Mouse (Mus musculus) MEL (cell line): ENCODE data around the gene Ccar1. TPM values are rescaled to one million over a fixed set of nuclear protein-coding genes. Genes with fewer than 3 reads are reported as not detected.
A peak's percentile ranks its signal among the peaks of the same experiment; 100 is the strongest.

Experiments used
- DNase-seq: peaks from one replicate; pipeline ENCODE4 v3.0.0; 2011; ENCODE audit warnings: low read depth, low spot score
- H3K27ac ChIP-seq: 2 replicates; pipeline ENCODE4 v1.5.1; 2012; ENCODE audit warnings: low read depth, mild to moderate bottlenecking, control low read depth, low read length, moderate library complexity; ENCODE audit not compliant: control insufficient read depth
- H3K27me3 ChIP-seq, 2 experiments: fragments of 150-350 bp in 1 of 2; sonication (generic) in 1 of 2; 2 replicates each; pipeline ENCODE4 v1.6.1; 2012; ENCODE audit warnings: low read length in 2 of 2, mild to moderate bottlenecking in 2 of 2, improper control_type of control experiment in 1 of 2, moderate library complexity in 1 of 2; ENCODE audit not compliant: insufficient read depth in 2 of 2, control insufficient read depth in 1 of 2
- H3K36me3 ChIP-seq, 2 experiments: 2 replicates each; pipeline ENCODE4 v1.6.1; 2012 to 2014; ENCODE audit warnings: low read length in 2 of 2, improper control_type of control experiment in 1 of 2, inconsistent platforms in 1 of 2, mild to moderate bottlenecking in 1 of 2; ENCODE audit not compliant: insufficient read depth in 2 of 2, control insufficient read depth in 1 of 2
- H3K4me1 ChIP-seq, 2 experiments: fragments of 150-350 bp in 1 of 2; sonication (generic) in 1 of 2; 2 replicates each; pipeline ENCODE4 v1.6.1; 2012; ENCODE audit warnings: low read length in 2 of 2, improper control_type of control experiment in 1 of 2, mild to moderate bottlenecking in 1 of 2; ENCODE audit not compliant: insufficient read depth in 2 of 2, control insufficient read depth in 1 of 2
- H3K4me3 ChIP-seq, 2 experiments: fragments of 150-350 bp in 1 of 2; sonication (generic) in 1 of 2; 2 replicates each; pipeline ENCODE4 v1.5.1; 2012; ENCODE audit warnings: low read depth in 2 of 2, low read length in 2 of 2, mild to moderate bottlenecking in 2 of 2, moderate library complexity in 2 of 2, control low read depth in 1 of 2, improper control_type of control experiment in 1 of 2; ENCODE audit not compliant: control insufficient read depth in 1 of 2, insufficient read depth in 1 of 2
- H3K79me2 ChIP-seq: 2 replicates; pipeline ENCODE4 v1.6.1; 2012; ENCODE audit warnings: mild to moderate bottlenecking, low read length, moderate library complexity; ENCODE audit not compliant: control insufficient read depth, poor library complexity, insufficient read depth
- H3K9ac ChIP-seq: 2 replicates; pipeline ENCODE4 v1.6.1; 2012; ENCODE audit warnings: low read depth, mild to moderate bottlenecking, control low read depth, low read length, moderate library complexity; ENCODE audit not compliant: control insufficient read depth, poor library complexity, severe bottlenecking
- H3K9me3 ChIP-seq: fragments of 150-350 bp; sonication (generic); replicated peaks from 2 replicates; pipeline ENCODE4 v1.6.1; 2012; ENCODE audit warnings: mild to moderate bottlenecking, low read length, improper control_type of control experiment, moderate library complexity; ENCODE audit not compliant: insufficient read depth
- CHD1 ChIP-seq: IDR thresholded peaks from 2 replicates; pipeline ENCODE4 v1.6.1; 2012; ENCODE audit warnings: low read depth, mild to moderate bottlenecking, inconsistent platforms, low read length, improper control_type of control experiment
- CTCF ChIP-seq, 3 experiments: IDR thresholded peaks in 2 of 3; conservative IDR thresholded peaks in 1 of 3; 2 replicates each; pipeline ENCODE4 v1.5.1; 2011 to 2012; ENCODE audit warnings: low read length in 3 of 3, low read depth in 2 of 3, mild to moderate bottlenecking in 2 of 3, improper control_type of control experiment in 1 of 3, inconsistent platforms in 1 of 3, mixed read lengths in 1 of 3, moderate library complexity in 1 of 3; ENCODE audit not compliant: control insufficient read depth in 1 of 3, insufficient read depth in 1 of 3, poor library complexity in 1 of 3, severe bottlenecking in 1 of 3
- ELF1 ChIP-seq: IDR thresholded peaks from 2 replicates; pipeline ENCODE4 v1.6.1; 2014; ENCODE audit warnings: low read depth, mild to moderate bottlenecking, inconsistent platforms, low read length, improper control_type of control experiment, moderate library complexity
- ETS1 ChIP-seq: IDR thresholded peaks from 2 replicates; pipeline ENCODE4 v1.6.1; 2012; ENCODE audit warnings: low read depth, mild to moderate bottlenecking, inconsistent platforms, low read length, improper control_type of control experiment, moderate library complexity
- HCFC1 ChIP-seq: IDR thresholded peaks from 2 replicates; pipeline ENCODE4 v1.6.1; 2012; ENCODE audit warnings: low read depth, mild to moderate bottlenecking, inconsistent platforms, low read length, improper control_type of control experiment, moderate library complexity
- JUND ChIP-seq: IDR thresholded peaks from 2 replicates; pipeline ENCODE4 v1.6.1; 2011; ENCODE audit warnings: low read depth, mild to moderate bottlenecking, improper control_type of control experiment, low read length
- KAT2A ChIP-seq: conservative IDR thresholded peaks from 2 replicates; pipeline ENCODE4 v1.6.1; 2012; ENCODE audit warnings: low read depth, low read length, improper control_type of control experiment, inconsistent platforms
- MAX ChIP-seq: IDR thresholded peaks from 2 replicates; pipeline ENCODE4 v1.6.1; 2011; ENCODE audit warnings: low read length, improper control_type of control experiment
- MAZ ChIP-seq: IDR thresholded peaks from 2 replicates; pipeline ENCODE4 v1.6.1; 2012; ENCODE audit warnings: low read depth, mild to moderate bottlenecking, inconsistent platforms, low read length, improper control_type of control experiment
- MXI1 ChIP-seq: IDR thresholded peaks from 2 replicates; pipeline ENCODE4 v1.6.1; 2011; ENCODE audit warnings: mild to moderate bottlenecking, low read depth, low read length, improper control_type of control experiment
- MYB ChIP-seq: IDR thresholded peaks from 2 replicates; pipeline ENCODE4 v1.6.1; 2011; ENCODE audit warnings: mild to moderate bottlenecking, low read depth, low read length, improper control_type of control experiment
- POLR2A ChIP-seq, 2 experiments: IDR thresholded peaks; 2 replicates each; pipeline ENCODE4 v1.6.1; 2011 to 2012; ENCODE audit warnings: low read length in 2 of 2, mild to moderate bottlenecking in 2 of 2, control low read depth in 1 of 2, improper control_type of control experiment in 1 of 2, low read depth in 1 of 2, moderate library complexity in 1 of 2; ENCODE audit not compliant: control insufficient read depth in 1 of 2, insufficient read depth in 1 of 2, poor library complexity in 1 of 2
- POLR2AphosphoS2 ChIP-seq: IDR thresholded peaks from 2 replicates; pipeline ENCODE4 v1.6.1; 2011; ENCODE audit warnings: low read length, improper control_type of control experiment
- POLR2AphosphoS5 ChIP-seq: IDR thresholded peaks from 2 replicates; pipeline ENCODE4 v1.6.1; 2012; ENCODE audit warnings: low read depth, borderline replicate concordance, mild to moderate bottlenecking, inconsistent platforms, low read length, moderate library complexity, mixed read lengths
- SIN3A ChIP-seq: IDR thresholded peaks from 2 replicates; pipeline ENCODE4 v1.6.1; 2012; ENCODE audit warnings: low read length, improper control_type of control experiment, inconsistent platforms
- SMC3 ChIP-seq: IDR thresholded peaks from 2 replicates; pipeline ENCODE4 v1.6.1; 2011; ENCODE audit warnings: low read depth, low read length, improper control_type of control experiment
- TAL1 ChIP-seq: IDR thresholded peaks from 2 replicates; pipeline ENCODE4 v1.6.1; 2012; ENCODE audit warnings: mild to moderate bottlenecking, inconsistent platforms, low read length, moderate library complexity, mixed read lengths
- TCF12 ChIP-seq: IDR thresholded peaks from 2 replicates; pipeline ENCODE4 v1.6.1; 2014; ENCODE audit warnings: low read depth, mild to moderate bottlenecking, inconsistent platforms, low read length, improper control_type of control experiment, moderate library complexity
- USF2 ChIP-seq, 2 experiments: IDR thresholded peaks; 2 replicates each; pipeline ENCODE4 v1.6.1; 2011 to 2012; ENCODE audit warnings: improper control_type of control experiment in 2 of 2, low read length in 2 of 2, borderline replicate concordance in 1 of 2, inconsistent platforms in 1 of 2, low read depth in 1 of 2, mild to moderate bottlenecking in 1 of 2; ENCODE audit not compliant: insufficient read depth in 1 of 2
- polyA plus RNA-seq, 2 experiments: library from polyadenylated mRNA; stranded (reverse) in 1 of 2; unstranded in 1 of 2; fragments of >175 nt in 1 of 2; fragments of >200 nt in 1 of 2; gene quantifications; 2 replicates each; pipeline versions ENCODE4 v1.2.1 to v1.2.4; 2012; ENCODE audit warnings: low replicate concordance in 2 of 2, low read depth in 1 of 2; ENCODE audit not compliant: insufficient read length in 2 of 2, insufficient read depth in 1 of 2, missing spikeins in 1 of 2
- total RNA-seq: library from RNA; depleted of rRNA; stranded (reverse); fragments of 300-350 nt; gene quantifications from 2 replicates; pipeline ENCODE4 v1.2.3, GENCODE M21; 2012

Ccar1 gene
- total and polyA plus RNA-seq, 3 experiments = 41.5 to 66.8 (median 65.4) TPM

- TF ChIP-seq CTCF (IDR thresholded peaks at IDR 0.05 in 2 of 3, conservative IDR thresholded peaks at IDR 0.05 in 1 of 3; ENCODE audit: control insufficient read depth in 1 of 3, insufficient read depth in 1 of 3, low read depth in 2 of 3, low read length in 3 of 3, poor library complexity in 1 of 3, severe bottlenecking in 1 of 3) (no peak), POLR2AphosphoS5 (no peak), JUND (no peak), MXI1 (no peak), SIN3A (peak; percentile 45; the same call in 1 of the 2 replicates), USF2 (IDR thresholded peaks at IDR 0.05; ENCODE audit: borderline replicate concordance in 1 of 2, insufficient read depth in 1 of 2, low read depth in 1 of 2, low read length in 2 of 2) (no peak), MAZ (no peak), HCFC1 (no peak), ELF1 (0 out of 2 replicates have a peak, but pooled peaks have one; percentile 21), TCF12 (peak; percentile 79), ETS1 (peak; percentile 57), MYB (no peak), TAL1 (peak; percentile 30; the same call in 1 of the 2 replicates), POLR2A (IDR thresholded peaks at IDR 0.05; ENCODE audit: control insufficient read depth in 1 of 2, insufficient read depth in 1 of 2, low read depth in 1 of 2, low read length in 2 of 2, poor library complexity in 1 of 2) (no peak), CHD1 (no peak), SMC3 (no peak), KAT2A (no peak), MAX (no peak)
Observed at GRCm38 (mm10) chr10:62750781-62751180, 41.3 kb downstream of the Ccar1 start (continued).

GRCm38 (mm10) chr10:62739961-62740737 is 51.9 kb downstream of the Ccar1 start:
- no peaks in the 10 kb centered on the region for H3K4me1 ChIP-seq
- H3K79me2 ChIP-seq = no peaks in the 10 kb centered on the region
- no peak overlapping the region for H3K9ac ChIP-seq
- TF ChIP-seq KAT2A (no peak), POLR2AphosphoS2 (0 out of 2 replicates have a peak, but pooled peaks have one; percentile 43)
- H3K27ac ChIP-seq = no peak overlapping the region
- no peaks in the 10 kb centered on the region for H3K27me3 ChIP-seq
- no peak for DNase-seq
- no peaks in the 10 kb centered on the region for H3K9me3 ChIP-seq
- H3K36me3 ChIP-seq = peaks cover 0 to 14% of the 10 kb centered on the region in 2 experiments; a peak in 2 of 4 replicates
- H3K4me3 ChIP-seq = no peak overlapping the region
